Mouse (Mus musculus) heart, postnatal 25 days (tissue): ENCODE results near the gene Aven. TPM values are rescaled to one million over a fixed set of nuclear protein-coding genes. Genes with fewer than 3 reads are reported as not detected.
A peak's percentile ranks its signal among the peaks of the same experiment; 100 is the strongest.

Source experiments
- DNase-seq: peaks from one replicate; pipeline ENCODE4 v3.0.0; 2022; ENCODE audit warnings: low spot score
- intact Hi-C: fragments of 180-260 bp; cut with DNase I; formaldehyde crosslinking; loops from one replicate; pipeline ENCODE4 v1.15.1; 2025
- microRNA-seq: library from miRNA; unstranded; fragments of <30 nt; microRNA quantifications from one replicate; pipeline ENCODE4 v1.2.0, GENCODE M21; 2022
- total RNA-seq, 2 experiments: library from RNA; stranded (reverse); gene quantifications; 2 replicates each; pipeline ENCODE4 v1.2.3; 2021

The Aven gene
- total RNA-seq, 2 experiments from 2014 or later = 16.3 to 18.3 TPM

GRCm38 (mm10) chr2:112617206-112617605 lies 124.4 kb downstream of the Aven start:
- no peak for DNase-seq
- intact Hi-C loops = no loop called here

- intact Hi-C loops = no loop called here
- DNase-seq = no peak
These were observed 132.4 kb downstream of the Aven start for GRCm38 (mm10) chr2:112625156-112625555.

- no peak for DNase-seq
These were observed 137.9 kb downstream of the Aven start for GRCm38 (mm10) chr2:112630669-112631068.

GRCm38 (mm10) chr2:112632536-112632935 lies 139.8 kb downstream of the Aven start:
- intact Hi-C loops = no loop called here
- no peak for DNase-seq

More at GRCm38 (mm10) chr2:112630669-112631068, 137.9 kb downstream of the Aven start:
- intact Hi-C loops = no loop called here

- DNase-seq = peak; percentile 7
- intact Hi-C loops = no loop called here
These were observed 144.4 kb downstream of the Aven start for GRCm38 (mm10) chr2:112637206-112637605.

GRCm38 (mm10) chr2:112653836-112654235 lies 161.1 kb downstream of the Aven start:
- intact Hi-C loops = no loop called here
- DNase-seq = no peak

- no peak for DNase-seq
- intact Hi-C loops = no loop called here
These were observed 163.4 kb downstream of the Aven start for GRCm38 (mm10) chr2:112656131-112656530.

- no peak for DNase-seq
- intact Hi-C loops = no loop called here
These were observed 176.7 kb downstream of the Aven start for GRCm38 (mm10) chr2:112669461-112669860.

- intact Hi-C loops = no loop called here
- DNase-seq = no peak
These were observed 183.4 kb downstream of the Aven start for GRCm38 (mm10) chr2:112676175-112676574.

- intact Hi-C loops = no loop called here
- peak; percentile 3 for DNase-seq
These were observed 184.0 kb downstream of the Aven start for GRCm38 (mm10) chr2:112676721-112677120.

GRCm38 (mm10) chr2:112677246-112677645 lies 184.5 kb downstream of the Aven start:
- intact Hi-C loops = no loop called here

GRCm38 (mm10) chr2:112681817-112682216 lies 189.1 kb downstream of the Aven start:
- intact Hi-C loops = no loop called here

More at GRCm38 (mm10) chr2:112677246-112677645, 184.5 kb downstream of the Aven start:
- DNase-seq = no peak

More at GRCm38 (mm10) chr2:112681817-112682216, 189.1 kb downstream of the Aven start:
- no peak for DNase-seq

Small RNAs within 50 kb of the gene (microRNA-seq; reads per million reads assigned to microRNA genes)
- not detected for gene Gm44374

Other genes with a start within 250 kb of the Aven start
- gene Nutm1, start 233.7 kb upstream of the Aven start, total RNA-seq = not detected
- gene Nop10, start 231.0 kb upstream of the Aven start, total RNA-seq = 10 to 100 TPM; 62.2 to 64.3 TPM
- gene Slc12a6, start 227.1 kb upstream of the Aven start, total RNA-seq = 10 to 100 TPM; 34.9 to 37.3 TPM
- gene Gm21985, start 226.7 kb upstream of the Aven start, total RNA-seq = under 1 TPM; 0.55 to 0.59 TPM
- 10 to 100 TPM; 60.5 to 61.0 TPM for gene Emc4, start 124.9 kb upstream of the Aven start, total RNA-seq
- 1 to 10 TPM; 4.6 to 4.7 TPM for gene Katnbl1, start 113.8 kb upstream of the Aven start, total RNA-seq
- gene Emc7, start 38.0 kb upstream of the Aven start, total RNA-seq = 10 to 100 TPM; 15.3 to 15.8 TPM
- not detected for gene Chrm5, start 12.2 kb upstream of the Aven start, total RNA-seq